Mouse (Mus musculus): Measurements from ENCODE around the gene Ctnna2. TPM values are rescaled to one million over a fixed set of nuclear protein-coding genes. Genes with fewer than 3 reads are reported as not detected.

The Ctnna2 gene
- 10.3 and 11.1 TPM in 2 replicates for polyA plus RNA-seq (2014; fragmentation: Nextera tagmentation; extraction: Ambion mirVana)

DNA sequence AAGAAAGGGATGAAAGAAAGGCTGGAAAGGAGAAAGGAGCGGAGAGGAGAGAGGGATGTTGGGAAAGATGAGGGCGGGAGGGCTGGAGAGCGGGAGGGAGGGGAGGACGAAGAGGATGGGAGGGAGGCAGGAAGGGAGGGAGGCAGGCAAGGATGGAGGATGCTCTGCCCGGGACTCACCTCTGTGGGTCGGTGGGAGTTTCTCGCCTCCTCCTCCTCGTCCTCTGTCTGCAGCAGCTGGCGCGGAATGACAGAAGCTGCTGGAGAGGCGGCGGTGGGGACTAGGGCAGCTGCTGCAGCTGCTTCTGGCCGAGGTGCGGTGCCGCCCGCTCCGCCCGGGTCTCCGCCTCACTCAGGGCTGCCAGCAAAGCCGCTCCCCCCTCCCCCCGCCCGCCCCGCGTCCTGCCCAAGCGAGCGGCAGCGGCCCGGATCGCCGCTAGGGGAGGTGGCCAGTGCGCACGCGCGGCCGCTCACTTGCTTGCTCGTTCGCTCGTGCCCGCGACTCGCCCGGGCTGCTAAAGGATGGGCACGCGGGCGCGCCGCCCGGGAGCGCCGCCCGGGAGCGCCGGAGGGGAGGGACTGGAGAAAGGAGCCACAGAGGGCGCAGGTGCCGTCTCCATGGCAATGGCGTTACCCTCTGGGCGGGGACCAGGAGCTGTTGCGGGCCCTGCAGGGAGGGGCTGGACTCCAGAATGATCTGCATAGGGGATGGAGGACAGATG lies at the start of gene Ctnna2:
Ctnna2 (minus strand) TSS at position 459 of the 721 bp plus-strand sequence.
- DNase-seq (ENCODE audit: low spot score), result peak; percentile 90
- peak within 1 kb of the TSS; percentile 55 for H3K4me2 ChIP-seq (ENCODE audit: low read length)
- 0 out of 2 replicates have a peak within 1 kb of the TSS, but pooled peaks have one; percentile 20 for H3K9ac ChIP-seq (ENCODE audit: low read length)
- H3K27me3 ChIP-seq (replicated peaks; ENCODE audit: control insufficient read depth, insufficient read depth, low read length), result no peaks in the 10 kb centered on the region
- peak within 1 kb of the TSS; percentile 40 for H3K4me3 ChIP-seq (ENCODE audit: low read depth, low read length)
- WGBS, result under 1% methylated on average over 43 of the region's 58 CpGs
- H3K4me1 ChIP-seq (replicated peaks; ENCODE audit: control insufficient read depth, insufficient read depth, low read length), result peaks cover 5% of the 10 kb centered on the region
- peak; percentile 95 for ATAC-seq (replicated peaks; ENCODE audit: low FRiP score, low TSS enrichment, low read depth)
- no peaks in the 10 kb centered on the region for H3K9me3 ChIP-seq (ENCODE audit: control insufficient read depth, low read length)
- H3K36me3 ChIP-seq (ENCODE audit: control insufficient read depth, insufficient read depth, low read length), result no peaks in the 10 kb centered on the region
- H3K27ac ChIP-seq (ENCODE audit: low read depth), result no peak within 1 kb of the TSS

- 15% methylated on average over 15 of the region's 15 CpGs for WGBS
- peak overlapping the region; percentile 40; the same call in 1 of the 2 replicates for H3K4me3 ChIP-seq (ENCODE audit: low read depth, low read length)
These were observed 896 bp upstream of the Ctnna2 start for GRCm38 (mm10) chr6:77980137-77981052.

DNA sequence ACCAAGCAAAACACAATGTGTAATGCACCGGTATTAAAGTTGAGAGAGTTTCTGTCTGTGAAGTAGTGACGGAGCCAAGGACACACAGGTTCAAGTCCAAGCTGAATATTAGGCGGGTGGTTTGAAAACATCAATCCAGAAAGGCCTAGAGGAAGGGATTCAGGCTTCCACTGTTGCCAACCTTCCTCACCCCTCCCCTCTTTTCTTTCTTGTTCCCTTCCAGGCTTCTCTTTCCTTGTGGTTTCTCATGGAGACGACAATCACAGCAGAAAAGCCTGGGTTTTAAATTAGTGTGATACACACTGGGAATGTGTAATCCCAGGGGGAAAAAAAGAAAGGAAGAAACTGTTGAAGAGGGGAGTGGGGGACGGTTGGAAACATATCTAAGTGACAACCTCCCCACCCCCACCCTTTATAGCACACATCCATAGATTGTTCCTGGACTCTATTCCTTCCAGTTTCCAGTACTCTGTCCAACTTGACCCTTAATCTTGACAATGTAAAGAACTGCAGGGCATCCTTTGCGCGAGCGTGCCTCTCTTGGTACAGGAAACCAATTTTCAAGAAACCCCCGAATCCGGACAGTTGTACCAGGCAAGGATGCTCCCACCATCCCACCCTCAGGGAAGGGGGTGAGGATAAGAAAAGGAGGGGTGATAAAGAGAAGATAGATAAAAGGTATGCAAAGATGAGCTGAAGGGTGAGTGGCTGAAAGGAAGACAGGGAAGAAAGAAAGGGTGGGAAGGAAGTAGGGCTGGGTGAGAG lies 841 bp downstream of the Ctnna2 start:
- H3K4me2 ChIP-seq (ENCODE audit: low read length), result peak overlapping the region; percentile 55
- no peak overlapping the region for H3K27ac ChIP-seq (ENCODE audit: low read depth)
- H3K27me3 ChIP-seq (replicated peaks; ENCODE audit: control insufficient read depth, insufficient read depth, low read length), result no peaks in the 10 kb centered on the region
- peaks cover 5% of the 10 kb centered on the region for H3K4me1 ChIP-seq (replicated peaks; ENCODE audit: control insufficient read depth, insufficient read depth, low read length)
- DNase-seq (ENCODE audit: low spot score), result no peak
- 18% methylated on average over 10 of the region's 10 CpGs for WGBS
- no peaks in the 10 kb centered on the region for H3K36me3 ChIP-seq (ENCODE audit: control insufficient read depth, insufficient read depth, low read length)
- no peaks in the 10 kb centered on the region for H3K9me3 ChIP-seq (ENCODE audit: control insufficient read depth, low read length)
- no peak; the same call in 1 of the 2 replicates for ATAC-seq (replicated peaks; ENCODE audit: low FRiP score, low TSS enrichment, low read depth)
- no peak overlapping the region for H3K9ac ChIP-seq (ENCODE audit: low read length)
- peak overlapping the region; percentile 40 for H3K4me3 ChIP-seq (ENCODE audit: low read depth, low read length)

More at GRCm38 (mm10) chr6:77980137-77981052, 896 bp upstream of the Ctnna2 start:
- Histone ChIP-seq H3K4me1 (replicated peaks; ENCODE audit: control insufficient read depth, insufficient read depth, low read length) (peaks cover 5% of the 10 kb centered on the region), H3K27me3 (replicated peaks; ENCODE audit: control insufficient read depth, insufficient read depth, low read length) (no peaks in the 10 kb centered on the region), H3K36me3 (ENCODE audit: control insufficient read depth, insufficient read depth, low read length) (no peaks in the 10 kb centered on the region), H3K27ac (ENCODE audit: low read depth) (no peak overlapping the region), H3K4me2 (ENCODE audit: low read length) (peak overlapping the region; percentile 55), H3K9me3 (ENCODE audit: control insufficient read depth, low read length) (no peaks in the 10 kb centered on the region), H3K9ac (ENCODE audit: low read length) (no peak overlapping the region)
- ATAC-seq (replicated peaks; ENCODE audit: low FRiP score, low TSS enrichment, low read depth) (no peak; the same call in none of the 2 replicates), DNase-seq (ENCODE audit: low spot score) (peak; percentile 59)

DNA sequence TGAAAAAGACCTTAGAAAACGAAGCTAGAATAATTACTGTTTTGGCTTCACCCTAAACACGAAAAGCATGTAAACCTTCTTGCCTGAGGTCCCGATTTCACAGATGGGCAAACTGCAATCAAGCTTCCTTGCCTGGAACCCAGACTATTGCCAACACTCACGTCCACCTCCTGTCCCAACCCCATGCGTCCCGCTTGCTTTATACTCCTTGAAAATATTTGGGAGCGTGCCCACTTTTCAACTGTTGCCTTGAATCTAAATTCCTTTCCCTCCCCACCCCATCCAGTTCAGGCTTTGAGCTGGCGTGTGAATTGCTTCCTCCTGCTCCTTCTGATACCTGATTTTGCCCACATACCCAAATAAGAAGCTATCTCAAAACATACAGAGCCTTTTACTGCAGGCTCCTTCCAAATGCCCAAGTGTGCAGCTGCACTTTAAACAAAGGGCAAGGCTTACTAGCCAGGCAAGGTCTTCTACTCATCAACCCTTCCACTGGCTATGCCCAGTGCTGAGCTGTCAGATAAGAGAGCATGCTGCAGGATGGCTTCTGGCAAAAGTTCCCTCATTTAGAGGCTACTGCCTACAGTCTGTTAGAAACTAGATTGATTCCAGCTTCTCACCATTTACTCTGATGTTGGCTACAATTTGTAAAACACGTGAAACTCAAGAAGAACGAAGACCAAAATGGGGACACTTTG lies 8.8 kb downstream of the Ctnna2 start:
- H3K9ac ChIP-seq (ENCODE audit: low read length), result no peak overlapping the region

DNA sequence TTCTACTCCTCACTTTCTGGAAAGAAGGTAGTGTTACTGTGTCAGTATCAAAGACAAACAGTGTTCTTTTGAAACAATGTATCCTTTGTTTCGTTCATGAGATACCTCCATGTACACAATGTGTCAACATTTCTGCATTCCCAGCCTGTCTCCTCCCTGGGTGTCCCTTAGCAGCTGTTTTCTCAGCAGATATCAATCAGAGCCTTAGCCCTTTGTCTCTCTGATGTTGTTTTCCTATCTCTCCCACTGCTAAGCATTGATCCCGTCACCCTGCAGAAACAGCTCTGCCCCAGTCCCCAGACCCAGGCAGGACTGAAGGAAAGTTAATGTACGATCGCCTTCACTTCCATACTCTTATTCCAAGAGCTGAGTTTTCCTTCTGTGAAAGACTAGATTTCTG lies 9.7 kb downstream of the Ctnna2 start:
- no peaks in the 10 kb centered on the region for H3K36me3 ChIP-seq (ENCODE audit: control insufficient read depth, insufficient read depth, low read length)
- no peaks in the 10 kb centered on the region for H3K9me3 ChIP-seq (ENCODE audit: control insufficient read depth, low read length)
- DNase-seq (ENCODE audit: low spot score) (no peak), ATAC-seq (replicated peaks; ENCODE audit: low FRiP score, low TSS enrichment, low read depth) (no peak)
- 57% methylated on average over 4 of the region's 4 CpGs for WGBS
- no peak overlapping the region for H3K4me3 ChIP-seq (ENCODE audit: low read depth, low read length)
- no peaks in the 10 kb centered on the region for H3K4me1 ChIP-seq (replicated peaks; ENCODE audit: control insufficient read depth, insufficient read depth, low read length)
- H3K27ac ChIP-seq (ENCODE audit: low read depth), result no peak overlapping the region
- H3K27me3 ChIP-seq (replicated peaks; ENCODE audit: control insufficient read depth, insufficient read depth, low read length), result no peaks in the 10 kb centered on the region
- no peak overlapping the region for H3K4me2 ChIP-seq (ENCODE audit: low read length)
- no peak overlapping the region for H3K9ac ChIP-seq (ENCODE audit: low read length)

More for the DNA sequence above, 8.8 kb downstream of the Ctnna2 start:
- no peak for DNase-seq (ENCODE audit: low spot score)
- no peaks in the 10 kb centered on the region for H3K36me3 ChIP-seq (ENCODE audit: control insufficient read depth, insufficient read depth, low read length)
- no peaks in the 10 kb centered on the region for H3K9me3 ChIP-seq (ENCODE audit: control insufficient read depth, low read length)
- H3K4me2 ChIP-seq (ENCODE audit: low read length), result no peak overlapping the region
- no peaks in the 10 kb centered on the region for H3K27me3 ChIP-seq (replicated peaks; ENCODE audit: control insufficient read depth, insufficient read depth, low read length)
- no peaks in the 10 kb centered on the region for H3K4me1 ChIP-seq (replicated peaks; ENCODE audit: control insufficient read depth, insufficient read depth, low read length)
- no peak overlapping the region for H3K4me3 ChIP-seq (ENCODE audit: low read depth, low read length)
- no peak for ATAC-seq (replicated peaks; ENCODE audit: low FRiP score, low TSS enrichment, low read depth)
- WGBS, result 72% methylated on average over 10 of the region's 10 CpGs
- H3K27ac ChIP-seq (ENCODE audit: low read depth), result no peak overlapping the region

DNA sequence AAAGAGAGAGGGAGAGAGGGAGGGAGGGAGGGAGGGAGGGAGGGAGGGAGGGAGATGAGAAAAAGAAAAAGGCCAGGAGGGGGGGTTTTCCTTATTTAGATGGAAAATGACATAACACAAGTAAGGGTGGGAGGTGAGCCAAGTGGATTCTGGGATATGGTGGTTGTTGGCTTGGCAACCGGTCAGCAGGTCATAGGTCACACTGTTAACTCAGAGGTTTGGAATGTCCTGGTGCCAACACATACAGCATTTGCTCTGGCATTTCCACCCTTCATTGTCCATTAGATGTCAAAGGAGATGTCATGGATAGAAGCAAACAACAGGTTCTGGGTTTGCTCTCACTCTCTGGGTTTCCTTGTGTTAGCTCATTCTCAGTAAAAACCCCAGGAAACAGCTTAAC lies 17.5 kb downstream of the Ctnna2 start:
- WGBS, result 44% methylated on average over 1 of the region's 1 CpGs
- Histone ChIP-seq H3K4me1 (replicated peaks; ENCODE audit: control insufficient read depth, insufficient read depth, low read length) (no peaks in the 10 kb centered on the region), H3K27me3 (replicated peaks; ENCODE audit: control insufficient read depth, insufficient read depth, low read length) (no peaks in the 10 kb centered on the region), H3K27ac (ENCODE audit: low read depth) (no peak overlapping the region), H3K36me3 (ENCODE audit: control insufficient read depth, insufficient read depth, low read length) (no peaks in the 10 kb centered on the region), H3K9me3 (ENCODE audit: control insufficient read depth, low read length) (no peaks in the 10 kb centered on the region), H3K4me2 (ENCODE audit: low read length) (no peak overlapping the region), H3K4me3 (ENCODE audit: low read depth, low read length) (no peak overlapping the region), H3K9ac (ENCODE audit: low read length) (no peak overlapping the region)
- no peak for ATAC-seq (replicated peaks; ENCODE audit: low FRiP score, low TSS enrichment, low read depth)
- DNase-seq (ENCODE audit: low spot score), result no peak

DNA sequence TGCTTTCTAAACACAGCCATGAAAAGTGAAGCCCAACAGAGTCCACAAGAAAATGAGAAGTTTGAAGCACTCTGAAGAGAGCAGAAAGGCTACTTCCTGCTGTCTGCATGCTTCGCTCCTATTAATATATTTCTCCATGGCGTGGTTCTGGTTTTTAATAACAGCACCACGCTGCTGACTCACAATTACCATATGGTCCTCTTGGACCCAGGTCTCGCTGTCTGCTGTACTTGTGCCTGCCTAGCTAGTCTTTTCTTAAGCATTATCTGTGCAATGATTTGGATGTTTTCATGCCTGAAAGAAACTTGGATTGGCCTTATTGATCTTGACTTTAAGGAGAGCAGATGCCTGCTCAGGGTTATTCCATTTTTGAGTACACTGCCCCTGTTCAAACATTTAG lies 28.2 kb downstream of the Ctnna2 start:
- ATAC-seq (replicated peaks; ENCODE audit: low FRiP score, low TSS enrichment, low read depth), result no peak
- Histone ChIP-seq H3K9me3 (ENCODE audit: control insufficient read depth, low read length) (no peaks in the 10 kb centered on the region), H3K9ac (ENCODE audit: low read length) (no peak overlapping the region), H3K4me2 (ENCODE audit: low read length) (no peak overlapping the region), H3K36me3 (ENCODE audit: control insufficient read depth, insufficient read depth, low read length) (no peaks in the 10 kb centered on the region), H3K4me3 (ENCODE audit: low read depth, low read length) (no peak overlapping the region), H3K4me1 (replicated peaks; ENCODE audit: control insufficient read depth, insufficient read depth, low read length) (0 out of 2 replicates have a peak, but pooled peaks cover 6% of the 10 kb centered on the region), H3K27ac (ENCODE audit: low read depth) (no peak overlapping the region), H3K27me3 (replicated peaks; ENCODE audit: control insufficient read depth, insufficient read depth, low read length) (no peaks in the 10 kb centered on the region)
- DNase-seq (ENCODE audit: low spot score), result no peak
- 41% methylated on average over 4 of the region's 4 CpGs for WGBS
